Mouse (Mus musculus) left cerebral cortex, postnatal 10 days (tissue): ENCODE results near the gene Nyx. TPM values are rescaled to one million over a fixed set of nuclear protein-coding genes. Genes with fewer than 3 reads are reported as not detected.

Experiments
- total RNA-seq, 2 experiments: library from RNA; stranded (reverse); gene quantifications; 2 replicates each; pipeline ENCODE4 v1.2.3; 2021

Nyx gene
- total RNA-seq, 2 experiments from 2014 or later = 0.41 to 0.60 TPM

Other genes with a start within 250 kb of the Nyx start
- gene Ddx3x, start 185.1 kb upstream of the Nyx start, total RNA-seq = 100 to 1,000 TPM; 161 to 203 TPM
- gene Gpr34, start 166.0 kb downstream of the Nyx start, total RNA-seq = 10 to 100 TPM; 12.2 to 15.6 TPM
- not detected for gene Gpr82, start 195.3 kb downstream of the Nyx start, total RNA-seq